13 mouse cellular contexts compared by ENCODE assay signal in genomic region chr5:143298391-143298790, GRCm38 (mm10). TPM values are rescaled to one million over a fixed set of nuclear protein-coding genes. Genes with fewer than 3 reads are reported as not detected.
DNase-seq lines count a peak whose midpoint lies in the region; ATAC-seq and TF ChIP-seq lines count a peak whose summit lies in the region.
"Had no signal": no experiment of that assay in that cellular context is flagged by ENCODE, and none has a peak within 500 bp of the region (broad histone marks: within the 10 kb centered on the region; RNA-seq: fewer than 3 reads in every experiment).

No protein-coding gene starts in this region.

- no peak overlapping the region for H3K9ac ChIP-seq in kidney, postnatal 0 days (ENCODE audit: low read depth, low read length)
- H3K9ac ChIP-seq in MEL (ENCODE audit: control insufficient read depth, low read depth, low read length, poor library complexity, severe bottlenecking), result no peak overlapping the region

- H3K4me2 ChIP-seq in kidney, postnatal 0 days (ENCODE audit: low read length), result no peak overlapping the region

- no peaks in the 10 kb centered on the region for H3K9me3 ChIP-seq in kidney, postnatal 0 days (replicated peaks; ENCODE audit: low read length)
- no peaks in the 10 kb centered on the region for H3K9me3 ChIP-seq in MEL (replicated peaks; ENCODE audit: insufficient read depth, low read length)

- TF ChIP-seq CTCF in kidney, postnatal 0 days (IDR thresholded peaks at IDR 0.05; ENCODE audit: low read depth), result peak; percentile 45
- peak; percentile 54; the same call in 1 of the 2 replicates for TF ChIP-seq CTCF in testis, adult 2 months (IDR thresholded peaks at IDR 0.05; ENCODE audit: control insufficient read depth, insufficient read depth, insufficient replicate concordance, low read depth, low read length)
- peak; percentile 59 to 61 (median 60) for TF ChIP-seq CTCF in MEL (IDR thresholded peaks at IDR 0.05 in 2 of 3, conservative IDR thresholded peaks at IDR 0.05 in 1 of 3; ENCODE audit: control insufficient read depth in 1 of 3, insufficient read depth in 1 of 3, low read depth in 2 of 3, low read length in 3 of 3, poor library complexity in 1 of 3, severe bottlenecking in 1 of 3)

- peaks cover 19% of the 10 kb centered on the region for H3K36me3 ChIP-seq in kidney, postnatal 0 days (ENCODE audit: insufficient read depth, low read length)
- no peaks in the 10 kb centered on the region for H3K36me3 ChIP-seq in testis, adult 2 months (ENCODE audit: control insufficient read depth, insufficient read depth, low read length)
- H3K36me3 ChIP-seq in MEL (ENCODE audit: control insufficient read depth in 1 of 2, insufficient read depth in 2 of 2, low read length in 2 of 2), result peaks cover 0 to 8% of the 10 kb centered on the region in 2 experiments; a peak in 2 of 4 replicates
- H3K36me3 ChIP-seq in splenic B cell, adult 2 months (ENCODE audit: control insufficient read depth, insufficient read depth, low read length, poor library complexity, severe bottlenecking), result no peaks in the 10 kb centered on the region

- H3K4me3 ChIP-seq in kidney, postnatal 0 days (replicated peaks; ENCODE audit: low read depth, low read length), result no peak overlapping the region
- H3K4me3 ChIP-seq in testis, adult 2 months (ENCODE audit: control insufficient read depth, low read depth, low read length), result no peak overlapping the region
- no peak overlapping the region for H3K4me3 ChIP-seq in MEL (ENCODE audit: control insufficient read depth in 1 of 2, insufficient read depth in 1 of 2, low read depth in 2 of 2, low read length in 2 of 2)

- no peak for ATAC-seq in kidney, postnatal 0 days (replicated peaks; ENCODE audit: low FRiP score, low read depth)

- TF ChIP-seq POLR2A in testis, adult 2 months (IDR thresholded peaks at IDR 0.05; ENCODE audit: control insufficient read depth, low read depth, low read length), result no peak
- TF ChIP-seq POLR2A in MEL (IDR thresholded peaks at IDR 0.05; ENCODE audit: control insufficient read depth in 1 of 2, insufficient read depth in 1 of 2, low read depth in 1 of 2, low read length in 2 of 2, poor library complexity in 1 of 2), result no peak

- intact Hi-C loops in heart, postnatal 10 days (cut with DNase I), result loop anchor here (10.0 kb wide), 1 partner anchor 434 kb away; no protein-coding TSS in a partner anchor

- peaks cover 4% of the 10 kb centered on the region; the same call in 1 of the 2 replicates for H3K4me1 ChIP-seq in kidney, postnatal 0 days (replicated peaks; ENCODE audit: insufficient read depth, low read length)
- no peaks in the 10 kb centered on the region for H3K4me1 ChIP-seq in testis, adult 2 months (ENCODE audit: control insufficient read depth, insufficient read depth, low read length)
- H3K4me1 ChIP-seq in MEL (ENCODE audit: control insufficient read depth in 1 of 2, insufficient read depth in 2 of 2, low read length in 2 of 2), result no peaks in the 10 kb centered on the region

- H3K27ac ChIP-seq in kidney, postnatal 0 days, result no peak overlapping the region
- no peak overlapping the region for H3K27ac ChIP-seq in testis, adult 2 months (ENCODE audit: control insufficient read depth, insufficient read depth, low read depth, low read length)
- no peak overlapping the region for H3K27ac ChIP-seq in MEL (ENCODE audit: control insufficient read depth, low read depth, low read length)

- peaks cover 3% of the 10 kb centered on the region; the same call in 1 of the 2 replicates for H3K79me2 ChIP-seq in MEL (ENCODE audit: control insufficient read depth, insufficient read depth, low read length, poor library complexity)

- 0 out of 2 replicates have a peak, but pooled peaks cover 7% of the 10 kb centered on the region for H3K27me3 ChIP-seq in kidney, postnatal 0 days (ENCODE audit: insufficient read depth, low read length)
- no peaks in the 10 kb centered on the region for H3K27me3 ChIP-seq in testis, adult 2 months (ENCODE audit: control insufficient read depth, insufficient read depth, low read length)
- H3K27me3 ChIP-seq in MEL (ENCODE audit: control insufficient read depth in 1 of 2, insufficient read depth in 2 of 2, low read length in 2 of 2), result no peaks in the 10 kb centered on the region
- no peaks in the 10 kb centered on the region for H3K27me3 ChIP-seq in splenic B cell, adult 2 months (ENCODE audit: control insufficient read depth, insufficient read depth, low read length, poor library complexity, severe bottlenecking)

- no peak for TF ChIP-seq EP300 in MEL (IDR thresholded peaks at IDR 0.05; ENCODE audit: low read depth in 1 of 2, low read length in 2 of 2)

- WGBS in kidney, postnatal 0 days, result 97% methylated on average over 7 of the region's 7 CpGs

- TF ChIP-seq RAD21 in MEL (IDR thresholded peaks at IDR 0.05; ENCODE audit: low read depth, low read length), result peak; percentile 26

- no peak for DNase-seq in kidney, postnatal 0 days (ENCODE audit: low spot score)
- DNase-seq in kidney, adult 9 months, result no peak
- no peak for DNase-seq in testis, postnatal 10 days (ENCODE audit: low spot score)
- peak; percentile 44 for DNase-seq in MEL (ENCODE audit: low read depth, low spot score)
- peak; percentile 29 for DNase-seq in splenic B cell, adult 2 months (ENCODE audit: low read depth, low spot score)
- no peak for DNase-seq in heart, postnatal 10 days
- DNase-seq: adrenal gland, postnatal 10 days; heart, adult 18-20 months; heart, postnatal 36 days; kidney, adult 18-20 months; right cerebral cortex, postnatal 4 days had no signal

TF ChIP-seq in MEL, 35 proteins besides CTCF, POLR2A, EP300 and RAD21 (continues in another document):
- TF ChIP-seq POLR2AphosphoS2 (IDR thresholded peaks at IDR 0.05; ENCODE audit: low read length), result 0 out of 2 replicates have a peak, but pooled peaks have one; percentile 23
- TF ChIP-seq MYC (IDR thresholded peaks at IDR 0.05; ENCODE audit: low read depth, low read length), result no peak
- no peak for TF ChIP-seq ELF1 (IDR thresholded peaks at IDR 0.05; ENCODE audit: low read depth, low read length)
- TF ChIP-seq MAZ (IDR thresholded peaks at IDR 0.05; ENCODE audit: low read depth, low read length), result no peak
- TF ChIP-seq ZC3H11A (IDR thresholded peaks at IDR 0.05; ENCODE audit: low read depth, low read length), result no peak
- TF ChIP-seq ZNF384 (IDR thresholded peaks at IDR 0.05; ENCODE audit: low read depth, low read length), result no peak
- no peak for TF ChIP-seq ZMIZ1 (IDR thresholded peaks at IDR 0.05; ENCODE audit: low read depth, low read length)
- no peak for TF ChIP-seq SIN3A (IDR thresholded peaks at IDR 0.05; ENCODE audit: low read length)
- no peak for TF ChIP-seq ZKSCAN1 (IDR thresholded peaks at IDR 0.05; ENCODE audit: low read depth, low read length)
- TF ChIP-seq USF1 (IDR thresholded peaks at IDR 0.05; ENCODE audit: low read depth, low read length), result peak; percentile 62
- TF ChIP-seq MAFK (IDR thresholded peaks at IDR 0.05; ENCODE audit: borderline replicate concordance, low read depth, low read length), result no peak
- no peak for TF ChIP-seq MYB (IDR thresholded peaks at IDR 0.05; ENCODE audit: low read depth, low read length)
- TF ChIP-seq CHD2 (IDR thresholded peaks at IDR 0.05; ENCODE audit: low read length), result no peak
- no peak for TF ChIP-seq KAT2A (conservative IDR thresholded peaks at IDR 0.05; ENCODE audit: low read depth, low read length)
- TF ChIP-seq MEF2A (IDR thresholded peaks at IDR 0.05; ENCODE audit: extremely low read depth, insufficient replicate concordance, low read depth, low read length, poor library complexity, severe bottlenecking), result no peak
- no peak for TF ChIP-seq USF2 (IDR thresholded peaks at IDR 0.05; ENCODE audit: borderline replicate concordance in 1 of 2, insufficient read depth in 1 of 2, low read depth in 1 of 2, low read length in 2 of 2)
- no peak for TF ChIP-seq HCFC1 (IDR thresholded peaks at IDR 0.05; ENCODE audit: low read depth, low read length)
- TF ChIP-seq GATA1 (IDR thresholded peaks at IDR 0.05; ENCODE audit: low read depth, low read length), result no peak

RNA-seq across cellular contexts. Expression of gene Zfp853, which starts 5.0 kb away (rescaled TPM):
- 0.09 and 0.14 TPM in 2 replicates for polyA plus RNA-seq in kidney, postnatal 0 days (2015; fragmentation: Nextera tagmentation; extraction: Ambion mirVana)
- 0.13 TPM in 1 of 2 replicates, not detected in the other for polyA plus RNA-seq in testis, adult 2 months (2012; rRNA removed)
- total RNA-seq in MEL (2012; rRNA removed), result 0.08 TPM in 1 of 2 replicates, not detected in the other
- polyA plus RNA-seq in MEL (2012; ENCODE audit: insufficient read depth in 1 of 2, insufficient read length in 2 of 2, low read depth in 1 of 2, low replicate concordance in 2 of 2, missing spikeins in 1 of 2), result under 1 TPM in 1 of 2 experiments, not detected in 1; 0.14 TPM
- total RNA-seq in heart, postnatal 10 days (2021), result under 1 TPM; 0.50 to 0.86 TPM
- polyA plus RNA-seq: liver, embryonic 16.5 days had no signal

RNA-seq across cellular contexts. Expression of gene E130309D02Rik, which starts 16.8 kb away (rescaled TPM):
- 27.8 and 30.9 TPM in 2 replicates for polyA plus RNA-seq in kidney, postnatal 0 days (2015; fragmentation: Nextera tagmentation; extraction: Ambion mirVana)
- 19.6 and 21.2 TPM in 2 replicates for polyA plus RNA-seq in testis, adult 2 months (2012; rRNA removed)
- total RNA-seq in MEL (2012; rRNA removed), result 51.4 and 59.3 TPM in 2 replicates
- 10 to 100 TPM in 1 of 2 experiments, not detected in 1; 92.4 TPM for polyA plus RNA-seq in MEL (2012; ENCODE audit: insufficient read depth in 1 of 2, insufficient read length in 2 of 2, low read depth in 1 of 2, low replicate concordance in 2 of 2, missing spikeins in 1 of 2)
- total RNA-seq in heart, postnatal 10 days (2021), result 10 to 100 TPM; 19.2 to 20.0 TPM

RNA-seq across cellular contexts. Expression of gene Zfp316, which starts 28.6 kb away (rescaled TPM):
- 3.1 and 3.4 TPM in 2 replicates for polyA plus RNA-seq in kidney, postnatal 0 days (2015; fragmentation: Nextera tagmentation; extraction: Ambion mirVana)
- polyA plus RNA-seq in testis, adult 2 months (2012; rRNA removed), result 2.0 and 2.2 TPM in 2 replicates
- 3.1 and 4.8 TPM in 2 replicates for total RNA-seq in MEL (2012; rRNA removed)
- polyA plus RNA-seq in MEL (2012; ENCODE audit: insufficient read depth in 1 of 2, insufficient read length in 2 of 2, low read depth in 1 of 2, low replicate concordance in 2 of 2, missing spikeins in 1 of 2), result 1 to 10 TPM in 1 of 2 experiments, not detected in 1; 4.3 TPM
- 1 to 10 TPM; 5.0 to 6.3 TPM for total RNA-seq in heart, postnatal 10 days (2021)

RNA-seq across cellular contexts. Expression of gene Zdhhc4, which starts 30.7 kb away (rescaled TPM):
- polyA plus RNA-seq in kidney, postnatal 0 days (2015; fragmentation: Nextera tagmentation; extraction: Ambion mirVana), result 87.6 and 91.2 TPM in 2 replicates
- 390 and 402 TPM in 2 replicates for polyA plus RNA-seq in testis, adult 2 months (2012; rRNA removed)
- 16.2 and 17.6 TPM in 2 replicates for total RNA-seq in MEL (2012; rRNA removed)
- polyA plus RNA-seq in MEL (2012; ENCODE audit: insufficient read depth in 1 of 2, insufficient read length in 2 of 2, low read depth in 1 of 2, low replicate concordance in 2 of 2, missing spikeins in 1 of 2), result 10 to 100 TPM in 1 of 2 experiments, not detected in 1; 62.1 TPM
- total RNA-seq in heart, postnatal 10 days (2021), result 10 to 100 TPM; 34.6 to 39.7 TPM

RNA-seq across cellular contexts. Expression of gene Grid2ip, which starts 58.7 kb away (rescaled TPM):
- polyA plus RNA-seq in kidney, postnatal 0 days (2015; fragmentation: Nextera tagmentation; extraction: Ambion mirVana), result 0.03 TPM in 1 of 2 replicates, not detected in the other
- 0.05 TPM in 2 replicates for polyA plus RNA-seq in testis, adult 2 months (2012; rRNA removed)
- total RNA-seq in MEL (2012; rRNA removed), result 0.03 TPM in 1 of 2 replicates, not detected in the other
- not detected for polyA plus RNA-seq in MEL (2012; ENCODE audit: insufficient read depth in 1 of 2, insufficient read length in 2 of 2, low read depth in 1 of 2, low replicate concordance in 2 of 2, missing spikeins in 1 of 2)
- not detected for total RNA-seq in heart, postnatal 10 days (2021)
- total RNA-seq: heart, adult 18-20 months; heart, postnatal 36 days had no signal
- polyA plus RNA-seq: liver, embryonic 16.5 days had no signal

Comparison
In these comparisons a context has a peak if more than half of its experiments do, and no peak if none do; other contexts are left out.
1. DNase-seq: peak in MEL (single experiment) and splenic B cell, adult 2 months (single experiment); none in kidney, postnatal 0 days (single experiment), kidney, adult 9 months (single experiment), testis, postnatal 10 days (single experiment) and heart, postnatal 10 days (0 of 2).
2. Peak in every context shown above with its lines, with median percentiles within 50 percentile points of each other: CTCF ChIP-seq.